Mouse (Mus musculus): ENCODE measurements around the gene Opa3. TPM values are rescaled to one million over a fixed set of nuclear protein-coding genes. Genes with fewer than 3 reads are reported as not detected.

Gene Opa3
- polyA plus RNA-seq (2014; fragmentation: Illumina TruSeq; extraction: RNeasy Lipid Tissue Mini Kit (QIAGEN cat#74804); ENCODE audit: low read depth, low replicate concordance): 12.0 TPM

DNA sequence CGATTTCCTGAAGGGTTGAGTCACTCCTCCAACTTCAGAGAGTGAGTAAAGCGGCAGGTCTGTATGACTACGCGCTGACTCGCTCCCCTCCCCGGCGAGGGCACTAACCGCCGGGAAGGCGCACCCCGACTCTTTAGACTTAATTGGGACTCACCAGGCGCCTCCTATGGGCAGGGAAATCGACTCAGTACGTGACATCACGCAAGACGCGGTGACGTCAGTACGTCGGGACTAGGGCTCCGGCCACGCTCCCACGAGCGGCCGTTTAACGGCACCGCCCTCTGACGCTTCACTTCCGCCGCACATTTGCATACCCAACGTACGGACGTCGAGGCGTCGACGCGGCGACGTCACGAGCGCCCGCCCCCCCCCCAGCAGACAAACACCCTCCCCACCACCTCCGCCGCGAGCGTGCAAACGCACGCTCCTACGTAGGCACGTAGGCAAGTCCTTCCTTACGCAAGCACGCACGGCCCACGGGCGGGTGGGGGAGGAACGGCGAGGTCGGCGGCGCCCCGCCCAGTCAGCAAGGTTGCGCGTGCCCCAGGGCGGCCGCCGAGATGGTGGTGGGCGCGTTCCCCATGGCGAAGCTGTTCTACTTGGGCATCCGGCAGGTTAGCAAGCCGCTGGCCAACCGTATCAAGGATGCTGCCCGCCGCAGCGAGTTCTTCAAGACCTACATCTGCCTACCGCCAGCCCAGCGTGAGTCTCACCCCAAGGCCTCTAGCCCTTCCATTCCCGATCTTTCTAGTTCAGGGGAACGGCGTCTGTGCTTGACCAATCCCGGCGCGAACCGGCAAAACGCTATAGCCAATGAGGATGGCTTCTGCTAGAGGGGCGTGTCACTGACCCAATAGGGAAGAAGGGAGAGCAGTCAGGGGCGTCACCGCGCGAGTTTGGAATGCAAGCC is at the start of gene Opa3:
Gene Opa3, plus strand, starts transcription at position 452 of the 910 bp plus-strand sequence.

DNA sequence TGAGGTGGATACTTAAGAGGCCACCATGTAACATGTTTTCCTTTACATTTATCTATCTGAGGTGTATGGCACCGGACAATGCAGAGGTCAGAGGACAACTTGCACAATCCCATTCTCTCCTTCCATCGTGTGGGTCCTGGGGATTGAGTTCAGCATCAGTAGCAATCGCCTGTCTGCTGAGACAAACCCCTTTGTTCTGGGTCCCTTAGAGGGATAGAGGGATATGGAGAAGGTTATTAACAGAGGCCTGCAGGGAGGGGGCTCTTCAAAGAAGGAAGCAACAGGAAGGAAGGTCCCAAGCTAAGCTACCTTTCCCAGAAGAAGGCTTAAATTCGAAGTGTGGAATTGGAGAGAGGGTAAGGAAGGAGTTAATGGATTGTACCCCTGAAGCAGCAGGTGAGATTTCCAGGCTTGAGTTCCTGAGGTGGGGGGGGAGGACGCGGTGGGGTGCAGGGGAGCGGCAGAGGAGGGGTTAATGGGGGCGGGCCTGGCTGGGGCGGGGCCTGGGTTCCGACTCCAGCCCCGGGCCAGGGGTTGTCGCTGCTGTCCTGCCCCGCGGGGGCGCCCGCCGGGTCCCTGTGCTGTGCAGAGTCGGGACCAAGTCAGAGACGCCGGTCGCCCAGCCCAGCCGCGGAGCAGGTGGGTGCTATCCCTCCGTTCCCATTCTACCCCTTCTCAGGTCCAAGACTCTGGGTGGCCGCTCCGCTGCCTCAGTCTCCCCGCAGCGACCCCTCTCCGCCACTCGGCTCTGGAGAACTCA is 16.0 kb upstream of the Opa3 start, which contains the start of gene Gpr4:
Gene Gpr4, plus strand, starts transcription at position 543 of the 760 bp plus-strand sequence.

GRCm38 (mm10) chr7:19271238-19272172 is 43.4 kb downstream of the Opa3 start, which contains the start of gene Vasp:
TSS of gene Vasp (minus strand) at chr7:19271817.

DNA sequence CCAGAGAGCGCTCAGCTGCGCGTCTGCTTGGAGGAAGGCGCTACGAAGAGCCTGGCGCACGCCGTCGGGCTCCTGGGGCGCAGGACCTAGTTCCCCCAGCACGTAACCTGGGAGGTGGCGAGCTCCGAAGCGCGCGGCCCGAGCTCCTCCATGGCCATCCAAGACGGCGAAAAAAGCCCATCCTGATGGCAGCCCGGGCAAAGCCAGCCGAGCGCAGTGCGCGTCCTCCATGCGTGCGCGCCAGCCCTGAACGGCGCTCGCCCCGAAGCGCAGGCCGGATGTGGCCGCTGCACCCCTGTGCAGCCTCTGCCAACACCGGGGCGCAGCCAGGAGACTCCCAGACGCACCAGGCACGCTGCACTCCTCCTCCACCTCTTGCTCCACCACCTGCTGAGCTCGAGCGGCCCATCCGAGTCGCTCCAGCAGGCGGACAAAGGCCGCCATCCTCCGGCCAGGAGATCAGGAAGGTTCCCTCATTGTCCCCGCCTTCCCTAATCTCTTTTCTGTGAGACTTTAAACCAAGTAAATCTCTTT is 51.5 kb downstream of the Opa3 start, which contains the start of gene Ppm1n:
Gene Ppm1n, minus strand, starts transcription at position 484 of the 534 bp plus-strand sequence.

DNA sequence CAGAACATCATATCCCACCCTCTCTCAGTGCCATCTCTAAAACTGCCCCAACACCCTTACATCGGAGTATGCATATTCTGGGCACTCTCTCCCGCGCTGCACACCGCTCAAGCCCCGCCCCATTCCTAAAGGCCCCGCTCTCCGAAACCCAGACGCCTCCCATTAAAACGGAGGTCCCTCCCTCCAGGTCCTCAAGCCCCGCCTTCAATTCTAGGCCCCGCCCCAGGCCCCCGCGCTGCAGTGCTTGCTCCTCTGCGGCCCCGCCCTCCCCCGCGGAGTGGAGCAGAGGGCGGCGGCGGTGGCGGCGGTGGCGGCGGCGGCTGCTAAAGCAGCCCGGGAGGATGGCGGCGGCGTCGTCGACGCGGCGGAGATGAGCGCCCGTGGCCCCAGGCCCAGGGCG is 54.3 kb downstream of the Opa3 start, which contains the start of gene Rtn2:
Gene Rtn2, plus strand, starts transcription at position 240 of the 400 bp plus-strand sequence.

Other genes with a start within 250 kb of the Opa3 start
- not detected for gene Nanos2, start 240.9 kb upstream of the Opa3 start, polyA plus RNA-seq (2014; fragmentation: Illumina TruSeq; extraction: RNeasy Lipid Tissue Mini Kit (QIAGEN cat#74804); ENCODE audit: low read depth, low replicate concordance)
- gene Mypop, start 237.1 kb upstream of the Opa3 start, polyA plus RNA-seq (2014; fragmentation: Illumina TruSeq; extraction: RNeasy Lipid Tissue Mini Kit (QIAGEN cat#74804); ENCODE audit: low read depth, low replicate concordance): not detected
- gene Irf2bp1, start 224.3 kb upstream of the Opa3 start, polyA plus RNA-seq (2014; fragmentation: Illumina TruSeq; extraction: RNeasy Lipid Tissue Mini Kit (QIAGEN cat#74804); ENCODE audit: low read depth, low replicate concordance): 1.6 TPM
- 20.9 TPM for gene Foxa3, start 204.8 kb upstream of the Opa3 start, polyA plus RNA-seq (2014; fragmentation: Illumina TruSeq; extraction: RNeasy Lipid Tissue Mini Kit (QIAGEN cat#74804); ENCODE audit: low read depth, low replicate concordance)
- 4.3 TPM for gene Sympk, start 204.0 kb upstream of the Opa3 start, polyA plus RNA-seq (2014; fragmentation: Illumina TruSeq; extraction: RNeasy Lipid Tissue Mini Kit (QIAGEN cat#74804); ENCODE audit: low read depth, low replicate concordance)
- not detected for gene Rsph6a, start 173.6 kb upstream of the Opa3 start, polyA plus RNA-seq (2014; fragmentation: Illumina TruSeq; extraction: RNeasy Lipid Tissue Mini Kit (QIAGEN cat#74804); ENCODE audit: low read depth, low replicate concordance)
- gene Dmwd, start 152.1 kb upstream of the Opa3 start, polyA plus RNA-seq (2014; fragmentation: Illumina TruSeq; extraction: RNeasy Lipid Tissue Mini Kit (QIAGEN cat#74804); ENCODE audit: low read depth, low replicate concordance): not detected
- gene Dmpk, start 144.5 kb upstream of the Opa3 start, polyA plus RNA-seq (2014; fragmentation: Illumina TruSeq; extraction: RNeasy Lipid Tissue Mini Kit (QIAGEN cat#74804); ENCODE audit: low read depth, low replicate concordance): 12.7 TPM
- gene Six5, start 133.7 kb upstream of the Opa3 start, polyA plus RNA-seq (2014; fragmentation: Illumina TruSeq; extraction: RNeasy Lipid Tissue Mini Kit (QIAGEN cat#74804); ENCODE audit: low read depth, low replicate concordance): 1.1 TPM
- gene Gm4969, start 110.0 kb upstream of the Opa3 start, polyA plus RNA-seq (2014; fragmentation: Illumina TruSeq; extraction: RNeasy Lipid Tissue Mini Kit (QIAGEN cat#74804); ENCODE audit: low read depth, low replicate concordance): not detected
- 0.60 TPM for gene Fbxo46, start 108.5 kb upstream of the Opa3 start, polyA plus RNA-seq (2014; fragmentation: Illumina TruSeq; extraction: RNeasy Lipid Tissue Mini Kit (QIAGEN cat#74804); ENCODE audit: low read depth, low replicate concordance)
- 7.0 TPM for gene Qpctl, start 79.0 kb upstream of the Opa3 start, polyA plus RNA-seq (2014; fragmentation: Illumina TruSeq; extraction: RNeasy Lipid Tissue Mini Kit (QIAGEN cat#74804); ENCODE audit: low read depth, low replicate concordance)
- 2.1 TPM for gene Snrpd2, start 78.6 kb upstream of the Opa3 start, polyA plus RNA-seq (2014; fragmentation: Illumina TruSeq; extraction: RNeasy Lipid Tissue Mini Kit (QIAGEN cat#74804); ENCODE audit: low read depth, low replicate concordance)
- gene Gipr, start 62.2 kb upstream of the Opa3 start, polyA plus RNA-seq (2014; fragmentation: Illumina TruSeq; extraction: RNeasy Lipid Tissue Mini Kit (QIAGEN cat#74804); ENCODE audit: low read depth, low replicate concordance): 0.44 TPM
- 0.76 TPM for gene Eml2, start 51.9 kb upstream of the Opa3 start, polyA plus RNA-seq (2014; fragmentation: Illumina TruSeq; extraction: RNeasy Lipid Tissue Mini Kit (QIAGEN cat#74804); ENCODE audit: low read depth, low replicate concordance)
- 0.76 TPM for gene Gpr4, start 15.8 kb upstream of the Opa3 start, polyA plus RNA-seq (2014; fragmentation: Illumina TruSeq; extraction: RNeasy Lipid Tissue Mini Kit (QIAGEN cat#74804); ENCODE audit: low read depth, low replicate concordance)
- gene Vasp, start 43.5 kb downstream of the Opa3 start, polyA plus RNA-seq (2014; fragmentation: Illumina TruSeq; extraction: RNeasy Lipid Tissue Mini Kit (QIAGEN cat#74804); ENCODE audit: low read depth, low replicate concordance): 121 TPM
- not detected for gene Ppm1n, start 51.7 kb downstream of the Opa3 start, polyA plus RNA-seq (2014; fragmentation: Illumina TruSeq; extraction: RNeasy Lipid Tissue Mini Kit (QIAGEN cat#74804); ENCODE audit: low read depth, low replicate concordance)
- 1.6 TPM for gene Rtn2, start 54.3 kb downstream of the Opa3 start, polyA plus RNA-seq (2014; fragmentation: Illumina TruSeq; extraction: RNeasy Lipid Tissue Mini Kit (QIAGEN cat#74804); ENCODE audit: low read depth, low replicate concordance)
- gene Fosb, start 81.7 kb downstream of the Opa3 start, polyA plus RNA-seq (2014; fragmentation: Illumina TruSeq; extraction: RNeasy Lipid Tissue Mini Kit (QIAGEN cat#74804); ENCODE audit: low read depth, low replicate concordance): 1.4 TPM
- 0.63 TPM for gene Ercc1, start 116.4 kb downstream of the Opa3 start, polyA plus RNA-seq (2014; fragmentation: Illumina TruSeq; extraction: RNeasy Lipid Tissue Mini Kit (QIAGEN cat#74804); ENCODE audit: low read depth, low replicate concordance)
- gene Cd3eap, start 131.1 kb downstream of the Opa3 start, polyA plus RNA-seq (2014; fragmentation: Illumina TruSeq; extraction: RNeasy Lipid Tissue Mini Kit (QIAGEN cat#74804); ENCODE audit: low read depth, low replicate concordance): 0.95 TPM
- gene Ppp1r13l, start 131.4 kb downstream of the Opa3 start, polyA plus RNA-seq (2014; fragmentation: Illumina TruSeq; extraction: RNeasy Lipid Tissue Mini Kit (QIAGEN cat#74804); ENCODE audit: low read depth, low replicate concordance): not detected
- 1.1 TPM for gene Ercc2, start 153.7 kb downstream of the Opa3 start, polyA plus RNA-seq (2014; fragmentation: Illumina TruSeq; extraction: RNeasy Lipid Tissue Mini Kit (QIAGEN cat#74804); ENCODE audit: low read depth, low replicate concordance)
- gene Klc3, start 175.8 kb downstream of the Opa3 start, polyA plus RNA-seq (2014; fragmentation: Illumina TruSeq; extraction: RNeasy Lipid Tissue Mini Kit (QIAGEN cat#74804); ENCODE audit: low read depth, low replicate concordance): not detected
- not detected for gene Ckm, start 176.4 kb downstream of the Opa3 start, polyA plus RNA-seq (2014; fragmentation: Illumina TruSeq; extraction: RNeasy Lipid Tissue Mini Kit (QIAGEN cat#74804); ENCODE audit: low read depth, low replicate concordance)
- gene Mark4, start 230.5 kb downstream of the Opa3 start, polyA plus RNA-seq (2014; fragmentation: Illumina TruSeq; extraction: RNeasy Lipid Tissue Mini Kit (QIAGEN cat#74804); ENCODE audit: low read depth, low replicate concordance): 1.7 TPM
- gene Exoc3l2, start 235.0 kb downstream of the Opa3 start, polyA plus RNA-seq (2014; fragmentation: Illumina TruSeq; extraction: RNeasy Lipid Tissue Mini Kit (QIAGEN cat#74804); ENCODE audit: low read depth, low replicate concordance): not detected

Data from sigmoid colon, adult 10 weeks (tissue).